Mouse (Mus musculus): ENCODE measurements around the gene Tanc1.

Gene Tanc1

DNA sequence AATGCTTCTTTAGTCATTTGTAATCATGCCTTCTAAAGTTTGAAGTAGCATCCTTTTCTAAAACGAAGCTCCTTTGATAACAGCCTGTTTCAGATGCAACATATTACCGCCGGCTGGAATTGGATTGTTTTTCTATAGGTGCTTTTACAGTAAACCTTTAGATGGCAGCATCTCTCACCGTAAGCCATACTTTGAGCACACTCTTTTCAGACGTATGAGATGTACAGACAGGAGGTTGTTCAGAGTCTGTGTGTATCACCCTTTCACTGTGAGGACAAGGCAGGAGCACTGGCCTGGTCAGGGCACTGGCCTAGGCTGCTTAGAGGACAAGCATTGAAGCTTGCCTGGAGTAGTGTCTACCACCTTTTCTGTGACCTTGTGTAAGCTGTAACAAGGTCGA, 145.2 kb downstream of the Tanc1 start:
- no peak for DNase-seq (ENCODE audit: extremely low spot score)

DNA sequence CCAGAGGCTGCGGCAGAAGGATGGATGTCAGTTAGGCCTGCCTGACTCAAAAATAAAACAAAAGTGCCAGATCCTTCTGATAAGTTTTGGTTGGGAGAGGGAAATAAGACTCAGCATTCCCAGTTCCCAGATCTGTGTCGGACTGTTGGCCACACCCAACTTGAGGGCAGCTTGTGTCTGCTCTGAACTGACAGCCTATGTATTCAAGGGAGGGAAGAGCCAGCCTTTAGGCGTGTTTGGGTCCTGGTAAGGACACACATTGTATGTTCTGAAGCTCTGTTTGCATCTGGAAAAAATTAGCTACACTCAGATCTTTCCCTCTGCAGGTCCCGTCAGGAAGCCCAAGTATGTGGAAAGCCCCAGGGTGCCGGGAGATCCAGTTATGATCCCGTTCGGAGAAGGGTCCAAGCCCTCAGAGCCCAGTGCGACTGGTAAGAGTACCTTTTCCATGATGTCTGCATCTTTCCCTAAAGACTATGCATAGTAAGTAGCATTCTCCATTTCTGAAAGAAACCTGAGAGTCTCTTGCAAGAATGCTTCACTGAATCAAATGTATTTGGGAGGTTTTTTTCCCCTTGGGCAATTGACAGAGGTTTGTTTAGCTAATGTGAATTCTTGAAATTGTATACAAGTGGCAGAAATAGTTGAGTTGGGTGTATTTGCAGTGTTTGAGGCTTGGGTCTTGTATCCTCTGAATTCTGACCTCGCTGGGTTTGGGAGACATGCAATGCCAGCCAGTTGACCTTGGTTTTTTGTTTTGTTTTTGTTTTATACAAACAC, 146.5 kb downstream of the Tanc1 start:
- DNase-seq (ENCODE audit: extremely low spot score), result no peak

DNA sequence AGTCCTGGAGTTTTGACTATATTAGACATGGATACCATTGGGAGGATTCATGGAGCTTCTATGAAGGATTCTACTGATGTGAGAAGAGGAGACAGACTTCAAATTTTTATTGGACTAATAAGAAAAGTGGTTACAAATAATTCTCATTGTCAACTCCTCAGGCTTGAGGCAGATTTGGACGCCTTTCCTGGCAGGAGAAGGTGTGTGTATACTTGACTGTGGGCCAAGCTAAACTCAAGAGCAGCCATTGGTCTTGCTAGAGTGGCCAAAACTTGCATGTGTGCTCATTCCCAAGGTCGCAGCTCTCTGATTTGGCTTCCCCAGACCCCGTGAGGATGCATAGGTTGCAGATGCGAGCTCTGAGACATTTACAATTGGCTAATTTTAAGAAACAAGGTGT, 148.9 kb downstream of the Tanc1 start:
- no peak for DNase-seq (ENCODE audit: extremely low spot score)

DNA sequence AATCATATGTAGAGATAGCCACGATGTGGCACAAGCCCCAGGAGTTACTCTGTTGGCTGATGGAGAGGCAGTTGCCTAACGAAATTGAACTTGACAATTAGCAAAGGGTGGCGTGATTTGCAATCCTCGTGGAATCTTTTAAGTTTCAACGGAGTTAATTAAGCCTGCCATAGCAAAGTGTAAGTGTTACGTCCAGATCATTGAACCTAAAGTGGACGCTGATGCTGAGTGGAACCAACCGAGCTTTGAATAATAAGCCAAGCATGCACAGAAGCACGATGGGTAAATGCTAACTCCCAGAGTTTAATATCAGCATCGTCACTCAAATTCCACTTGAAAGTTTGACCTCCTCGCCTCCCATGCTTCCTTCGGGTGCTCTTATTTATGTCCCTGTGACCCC, 149.3 kb downstream of the Tanc1 start:
- no peak for DNase-seq (ENCODE audit: extremely low spot score)

DNA sequence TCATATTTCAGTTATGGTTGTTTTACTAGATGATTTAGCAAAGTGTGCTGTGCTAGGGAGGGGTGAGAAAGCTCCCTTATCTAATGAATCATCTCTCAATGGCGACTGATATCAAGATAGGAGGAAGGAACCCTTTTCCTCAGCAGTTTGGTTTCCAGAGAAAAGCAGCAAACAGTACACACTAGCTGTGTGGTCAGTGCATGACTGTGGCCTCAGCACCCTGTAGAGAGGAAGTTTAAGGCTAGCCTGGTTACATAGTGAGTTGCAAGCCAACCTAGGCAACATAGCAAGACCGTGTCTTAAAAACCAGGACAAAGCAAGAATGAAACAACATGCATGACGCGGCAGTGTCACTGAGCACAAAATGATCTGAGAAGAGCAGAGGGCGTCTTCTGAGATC, 150.4 kb downstream of the Tanc1 start:
- DNase-seq (ENCODE audit: extremely low spot score), result no peak

DNA sequence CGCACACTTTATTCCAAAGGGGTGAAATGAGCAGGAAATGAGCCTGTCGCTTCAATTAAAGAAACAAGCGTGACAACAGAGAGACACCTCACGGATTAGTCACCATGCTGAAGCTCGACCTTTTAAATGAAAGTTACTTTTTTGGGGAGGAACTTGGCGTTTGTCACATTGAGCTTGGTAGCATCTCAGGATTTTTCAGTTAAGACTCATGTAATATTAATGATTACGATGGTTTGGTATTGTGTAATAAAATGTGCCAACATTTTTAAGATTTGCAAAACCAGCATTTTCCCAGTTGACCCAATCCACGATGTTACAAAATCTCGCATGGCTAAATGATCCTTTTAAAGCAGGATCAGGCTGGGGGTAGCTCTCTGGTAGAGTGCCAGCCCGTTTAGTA, 153.8 kb downstream of the Tanc1 start:
- DNase-seq (ENCODE audit: extremely low spot score), result no peak

DNA sequence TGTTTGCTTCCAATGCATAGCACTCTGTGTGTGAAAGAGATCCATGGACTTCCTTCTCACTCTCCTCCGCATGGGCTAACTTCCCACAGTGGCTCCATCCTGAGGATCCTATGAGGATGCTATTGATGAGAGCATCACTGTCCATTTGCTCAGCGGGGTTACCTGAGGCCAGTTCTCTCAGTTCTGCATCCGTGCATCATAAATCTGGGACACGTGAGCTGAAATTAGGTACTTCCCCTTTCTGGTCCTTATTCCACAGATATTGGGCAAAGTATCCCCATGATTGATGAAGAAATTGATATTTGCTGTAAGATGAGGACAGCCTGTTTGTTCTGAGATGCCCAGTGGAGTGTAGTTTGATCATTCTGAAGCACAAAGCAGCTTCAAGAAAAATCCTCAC, 156.1 kb downstream of the Tanc1 start:
- DNase-seq (ENCODE audit: extremely low spot score), result no peak

DNA sequence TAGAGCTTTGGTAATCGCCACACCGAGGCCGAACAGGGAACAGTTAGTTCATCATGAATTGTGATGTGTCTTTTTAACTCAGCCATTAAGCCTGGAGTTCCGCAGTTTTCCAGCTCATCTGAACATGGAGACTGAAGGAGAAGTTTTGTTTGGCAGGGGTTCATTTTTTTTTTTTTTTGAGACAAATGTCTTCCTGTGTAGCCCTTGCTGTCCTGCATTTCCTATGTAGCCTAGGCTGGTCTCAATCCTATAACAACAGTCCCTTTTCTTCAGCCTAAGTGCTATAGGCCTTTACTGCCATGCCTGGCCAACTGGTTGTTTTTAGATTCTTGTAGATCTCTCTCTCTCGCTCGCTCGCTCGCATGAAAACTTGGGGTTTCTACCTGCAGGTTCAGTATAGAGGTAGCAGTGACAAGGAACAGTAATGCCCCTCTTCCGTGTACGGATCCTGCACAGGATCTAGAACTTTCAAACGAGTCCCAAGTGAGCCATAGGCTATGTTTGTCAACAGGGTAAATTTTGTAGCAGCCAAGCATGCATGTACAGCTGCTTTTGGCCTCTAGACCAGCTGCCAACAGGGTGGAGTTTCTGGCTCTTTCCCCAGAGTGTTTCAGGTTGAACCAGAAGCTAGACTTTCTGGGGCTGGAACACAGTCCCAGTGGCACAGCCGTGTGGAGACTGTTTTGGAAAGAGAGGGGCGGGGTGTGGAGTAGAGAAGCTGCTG, 157.0 kb downstream of the Tanc1 start:
- DNase-seq (ENCODE audit: extremely low spot score), result no peak

DNA sequence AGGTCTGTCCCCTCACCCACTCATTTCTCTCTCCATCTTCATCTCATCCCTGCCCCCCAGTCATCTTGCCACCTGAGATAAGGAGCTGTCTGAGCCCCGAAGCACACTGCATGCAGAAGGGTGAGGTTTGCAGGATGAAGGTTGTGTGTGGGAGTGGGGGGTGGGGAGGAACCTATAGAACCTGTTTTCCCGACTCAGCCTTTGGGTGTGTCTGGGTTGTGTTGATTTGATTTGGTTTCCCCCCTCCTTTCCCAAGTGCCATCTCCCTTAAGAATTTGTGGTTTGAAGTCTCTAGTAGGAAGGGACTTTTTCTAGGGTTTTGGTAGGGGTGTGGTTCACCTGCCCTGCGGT, 157.5 kb downstream of the Tanc1 start:
- no peak for DNase-seq (ENCODE audit: extremely low spot score)

DNA sequence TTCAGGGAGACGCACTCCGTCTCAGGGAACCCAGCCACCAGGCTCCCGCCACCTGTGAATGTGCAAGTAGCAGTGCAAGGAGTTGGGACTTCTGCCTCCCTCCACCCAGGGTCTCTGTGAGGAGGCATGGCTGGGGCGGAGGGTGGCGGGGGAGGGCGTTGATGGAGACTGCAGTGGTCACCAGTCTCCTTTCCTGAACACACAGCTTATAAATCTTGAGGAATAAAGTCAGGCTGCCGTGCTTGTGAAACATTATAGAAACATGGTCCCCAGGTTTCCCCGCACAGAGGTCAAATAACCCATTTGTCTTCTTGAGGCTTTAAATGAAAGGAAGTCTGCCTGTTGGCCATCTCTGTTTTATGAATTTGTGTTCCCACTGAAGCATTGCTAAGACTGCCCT, 159.9 kb downstream of the Tanc1 start:
- DNase-seq (ENCODE audit: extremely low spot score), result peak; percentile 43

DNA sequence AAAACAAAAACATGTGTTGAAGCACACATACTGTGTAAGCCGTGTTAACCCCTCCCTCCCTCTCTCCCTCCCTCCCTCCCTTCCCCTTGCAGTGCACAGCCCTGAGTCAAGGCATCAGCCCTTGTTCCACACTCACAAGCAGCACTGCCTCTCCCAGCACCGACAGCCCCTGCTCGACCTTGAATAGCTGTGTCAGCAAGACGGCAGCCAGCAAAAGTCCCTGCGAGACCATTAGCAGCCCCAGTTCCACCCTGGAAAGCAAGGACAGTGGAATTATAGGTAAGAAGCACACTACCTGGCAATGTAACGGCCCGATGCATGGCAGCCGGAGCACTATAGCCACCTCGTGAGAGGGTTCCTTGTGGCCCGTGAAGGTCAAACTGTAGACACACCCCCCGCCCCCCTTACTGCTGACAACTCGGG, 160.4 kb downstream of the Tanc1 start:
- DNase-seq (ENCODE audit: extremely low spot score), result peak; percentile 34

DNA sequence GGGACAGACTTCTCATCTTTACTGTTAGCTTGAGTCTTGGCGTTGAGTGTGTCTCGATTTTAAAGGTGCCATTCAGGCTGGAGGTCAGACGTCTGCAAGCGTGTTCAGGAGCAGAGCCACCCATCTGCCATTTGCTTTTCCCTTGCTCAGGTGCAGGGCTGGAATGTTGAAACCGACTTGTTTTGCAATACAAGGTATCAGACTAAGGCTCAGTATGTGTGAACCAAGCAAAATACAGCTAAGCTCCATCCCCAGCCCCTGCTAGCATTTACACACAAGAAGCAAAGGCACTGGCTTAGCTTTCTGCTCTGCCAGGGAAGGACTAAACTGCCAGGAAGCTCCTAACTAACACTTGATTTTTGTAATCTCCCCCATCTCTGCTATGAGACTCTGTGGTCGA, 162.5 kb downstream of the Tanc1 start:
- DNase-seq (ENCODE audit: extremely low spot score), result no peak

DNA sequence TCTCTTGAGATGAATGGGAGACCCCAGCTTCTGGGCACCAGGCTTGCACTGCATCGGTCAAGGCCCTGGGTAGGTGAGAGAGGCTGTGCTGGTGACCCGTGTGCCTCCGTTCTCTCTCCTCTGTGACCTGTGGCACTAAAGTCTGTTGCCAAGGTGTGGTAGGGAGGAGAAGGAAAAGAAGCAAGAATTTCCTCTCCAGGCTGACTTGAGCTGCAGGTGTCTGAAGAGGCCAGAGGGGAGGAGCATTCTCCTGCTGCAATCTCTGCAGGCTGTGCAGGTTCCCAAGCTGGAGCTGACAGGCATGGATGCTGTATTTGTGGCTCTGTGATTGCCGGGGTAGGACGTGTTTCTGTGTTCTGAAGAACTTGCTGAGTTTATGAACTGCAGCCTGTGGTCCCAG, 163.3 kb downstream of the Tanc1 start:
- DNase-seq (ENCODE audit: extremely low spot score), result no peak

DNA sequence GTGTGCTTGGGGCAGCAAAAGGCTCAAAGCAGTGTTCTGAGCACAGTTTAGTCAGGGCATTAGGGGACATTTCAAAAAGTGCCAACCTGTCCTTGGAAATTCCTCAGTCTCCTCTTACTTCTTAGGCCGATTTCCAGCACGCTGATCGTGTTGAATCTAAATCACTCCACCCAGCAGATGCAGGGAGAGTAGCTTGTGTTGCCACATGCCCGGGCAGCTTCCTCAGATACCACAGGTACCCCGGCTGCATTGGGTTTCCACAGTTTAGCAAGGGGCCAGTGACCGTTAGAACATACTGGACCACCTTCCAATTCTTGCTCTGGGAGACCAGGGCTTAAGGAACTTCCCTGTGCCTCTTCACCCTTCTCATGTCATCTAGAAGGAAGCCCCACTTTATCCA, 164.0 kb downstream of the Tanc1 start:
- no peak for DNase-seq (ENCODE audit: extremely low spot score)

DNA sequence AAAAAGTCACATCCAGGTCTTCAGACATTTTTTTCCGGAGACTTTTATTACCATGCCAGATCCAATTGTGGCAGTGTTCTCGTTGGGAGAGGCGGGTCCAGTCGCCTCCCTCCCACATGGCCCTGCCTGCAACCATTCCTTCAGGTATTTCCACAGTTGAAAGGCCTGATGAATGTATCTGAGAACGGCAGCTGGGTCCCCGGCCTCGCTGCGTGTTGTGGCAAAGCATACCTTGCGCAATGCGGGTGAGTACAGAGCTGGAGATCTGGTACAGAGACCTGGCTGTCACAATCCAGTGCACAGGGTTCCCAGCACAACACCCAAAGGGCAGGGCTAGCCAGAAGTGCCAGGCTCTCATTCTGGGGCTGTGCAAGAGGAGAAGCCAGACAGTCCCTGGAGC, 167.5 kb downstream of the Tanc1 start:
- DNase-seq (ENCODE audit: extremely low spot score), result no peak

DNA sequence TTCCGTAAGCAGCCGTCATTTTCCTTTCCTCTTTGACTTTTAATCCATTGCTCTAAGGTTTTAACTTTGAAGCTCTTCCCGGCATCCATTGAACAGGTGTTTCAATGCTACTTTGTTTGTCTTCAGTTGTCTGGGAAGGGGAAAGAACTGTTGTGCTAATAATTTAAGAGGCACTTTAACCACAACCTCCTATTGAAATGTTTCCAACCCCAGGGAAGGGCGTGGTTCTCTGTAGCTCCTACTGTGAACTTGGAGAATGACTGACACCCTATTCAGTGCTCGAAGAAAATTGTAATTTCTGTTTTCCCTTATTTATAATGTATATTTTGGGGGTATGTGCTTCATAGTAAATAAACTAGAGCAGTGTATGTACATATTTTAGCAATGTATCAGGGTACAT, 168.4 kb downstream of the Tanc1 start:
- no peak for DNase-seq (ENCODE audit: extremely low spot score)

DNA sequence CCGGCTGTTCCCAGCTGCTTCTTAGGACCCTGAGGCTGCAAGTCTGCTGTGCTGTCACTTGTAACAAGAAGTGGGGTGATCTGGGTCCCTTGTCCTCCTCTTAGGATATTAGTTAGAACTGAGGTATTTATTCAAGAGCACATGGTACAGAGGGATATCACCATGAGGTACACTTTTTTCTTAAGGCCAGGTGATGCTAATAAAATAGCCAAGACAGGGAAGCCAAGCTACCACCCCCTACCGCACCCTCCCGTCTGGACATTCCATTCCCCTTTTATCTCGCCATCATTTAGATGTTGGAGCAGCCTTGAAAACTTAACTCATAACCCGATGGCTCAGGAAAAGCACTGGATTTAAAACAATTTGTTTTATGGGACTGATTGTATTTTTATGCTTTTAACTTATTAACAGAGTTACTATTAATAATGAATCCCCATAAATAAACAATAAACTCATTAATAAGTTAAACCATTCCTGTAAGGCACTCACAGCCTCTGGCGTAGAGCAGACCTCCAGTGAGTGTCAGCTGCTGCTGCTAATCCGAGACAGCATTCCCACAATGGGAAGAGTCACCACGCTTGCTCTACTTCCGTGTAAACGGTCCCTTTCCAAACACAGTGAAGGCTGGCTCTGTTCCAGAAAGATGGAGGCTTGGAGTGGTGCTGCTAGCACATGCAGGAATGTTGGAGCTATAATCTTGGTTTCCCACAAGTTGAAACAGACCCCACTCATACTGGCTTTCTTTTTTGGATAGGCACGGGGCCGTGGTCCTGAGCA, 171.4 kb downstream of the Tanc1 start:
- no peak for DNase-seq (ENCODE audit: extremely low spot score)

DNA sequence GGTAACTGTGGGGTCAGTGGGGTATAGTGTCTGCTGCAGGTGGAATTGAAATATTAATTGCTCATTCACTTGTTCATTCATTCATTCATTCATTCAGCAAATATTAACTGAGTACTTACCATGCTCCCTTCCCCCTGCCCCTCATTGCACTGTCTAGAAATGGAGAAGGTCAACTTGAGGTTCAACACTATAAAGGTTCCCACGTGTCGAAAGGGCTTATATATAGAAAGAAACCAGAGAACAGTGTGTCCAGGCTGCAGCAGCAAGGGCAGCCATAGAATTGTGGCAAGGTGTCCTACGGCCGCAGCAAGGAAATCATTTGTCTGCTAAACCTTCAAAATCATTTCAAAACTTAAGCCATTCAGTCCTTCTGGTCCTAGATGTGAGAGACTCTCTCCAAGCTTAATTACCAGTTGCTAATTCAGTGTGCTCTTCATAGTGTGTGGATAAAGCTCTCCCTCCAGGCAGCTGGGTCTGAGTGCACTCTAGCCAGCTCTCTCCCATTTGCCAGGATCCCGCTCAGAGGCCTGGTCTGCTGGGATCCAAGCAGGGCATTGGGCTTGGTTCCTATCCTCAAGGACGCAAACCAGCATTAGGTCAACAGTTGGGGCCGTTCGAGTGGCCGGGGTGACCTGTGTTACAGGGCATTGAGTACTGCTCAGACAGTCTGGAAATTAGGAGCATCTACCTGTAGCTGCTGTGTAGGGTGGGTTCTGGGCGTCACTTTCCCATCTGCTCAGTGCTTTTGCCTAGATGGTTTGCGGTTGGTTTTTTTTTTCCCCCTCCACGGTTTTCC, 172.2 kb downstream of the Tanc1 start:
- no peak for DNase-seq (ENCODE audit: extremely low spot score)

DNA sequence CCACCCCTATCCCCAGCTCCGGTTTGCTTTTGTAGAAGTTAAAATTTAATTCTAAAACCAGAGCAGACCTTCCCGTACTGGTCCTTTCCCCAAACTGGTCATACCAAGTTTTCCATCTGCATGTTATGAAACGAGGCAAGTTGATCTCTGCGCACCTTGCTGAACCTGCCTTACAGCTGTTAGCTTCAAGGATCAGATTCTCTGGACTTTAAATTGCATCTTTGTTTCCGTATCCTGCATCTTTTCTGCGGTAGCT, 172.7 kb downstream of the Tanc1 start:
- DNase-seq (ENCODE audit: extremely low spot score), result no peak

DNA sequence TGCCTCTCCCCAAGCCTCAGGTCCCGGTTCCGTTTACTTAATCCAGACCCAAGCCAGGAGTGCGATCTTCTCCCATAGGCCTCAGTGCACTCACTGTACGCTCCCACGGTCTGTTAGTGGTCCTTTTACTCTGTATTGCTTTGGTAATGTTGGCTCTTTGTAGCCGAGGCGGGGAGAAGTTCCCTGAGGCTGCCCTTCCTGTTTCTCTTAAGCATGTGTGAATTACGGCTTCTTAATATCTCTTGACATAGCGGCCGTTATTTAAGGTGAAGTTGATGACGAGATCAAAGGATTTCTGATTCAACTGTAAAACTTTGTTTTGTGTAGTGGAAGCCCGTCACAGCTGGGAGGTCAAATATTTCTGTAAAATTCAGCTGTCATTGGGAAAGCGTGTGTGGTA, 173.8 kb downstream of the Tanc1 start:
- DNase-seq (ENCODE audit: extremely low spot score), result no peak

DNA sequence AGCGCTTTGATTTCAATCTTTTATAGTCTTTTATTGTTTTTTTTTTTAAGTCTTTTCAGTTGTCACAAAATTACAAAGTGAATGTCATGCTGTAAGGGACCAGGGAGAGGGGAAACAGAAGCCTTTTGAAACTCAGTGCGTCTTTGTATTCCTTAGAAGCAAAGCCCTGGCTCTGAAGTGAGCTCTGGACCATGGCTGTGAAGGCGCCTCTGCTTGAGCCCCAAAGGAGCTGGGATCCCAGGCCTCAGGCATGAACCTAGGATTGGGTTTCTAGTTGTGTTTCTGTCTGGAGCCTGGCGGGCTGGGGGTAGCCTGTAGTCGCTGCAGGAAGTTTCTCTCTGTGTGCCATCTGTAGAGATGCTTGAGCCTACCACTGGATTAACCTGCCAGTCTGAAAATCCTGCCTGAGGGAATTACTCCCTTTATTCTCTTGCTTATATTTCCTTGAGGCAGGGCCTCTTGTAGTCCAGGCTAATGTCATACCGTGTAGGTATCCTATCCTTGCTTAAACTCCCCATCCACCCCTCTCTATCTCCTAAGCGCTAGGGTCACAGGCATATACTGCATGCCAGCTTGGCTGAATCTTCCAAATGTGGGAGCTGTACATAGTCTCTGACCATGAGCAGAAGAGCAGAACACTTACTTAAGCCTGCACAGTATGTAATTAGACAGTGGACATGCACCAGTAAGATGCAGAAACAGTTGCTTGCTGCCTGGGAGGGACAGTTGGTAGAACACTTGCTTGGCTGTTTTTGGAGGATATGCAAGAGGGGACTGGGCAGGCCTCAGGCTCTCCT, 177.1 kb downstream of the Tanc1 start:
- no peak for DNase-seq (ENCODE audit: extremely low spot score)

DNA sequence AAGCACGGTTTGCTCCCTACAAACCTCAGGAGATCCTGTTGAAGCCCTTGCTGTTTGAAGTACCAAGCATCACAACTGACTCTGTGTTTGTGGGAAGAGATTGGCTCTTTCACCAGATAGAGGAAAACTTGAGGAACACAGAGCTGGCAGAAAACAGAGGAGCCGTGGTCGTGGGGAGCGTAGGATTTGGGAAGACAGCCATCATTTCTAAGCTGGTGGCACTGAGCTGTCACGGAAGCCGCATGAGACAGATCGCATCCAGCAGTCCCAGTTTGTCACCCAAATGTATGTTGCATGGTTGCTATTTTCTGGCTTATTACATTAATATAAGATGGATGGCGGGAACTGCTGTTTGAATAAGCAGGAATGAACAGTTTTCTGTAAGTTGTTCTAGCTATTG, 179.8 kb downstream of the Tanc1 start:
- no peak for DNase-seq (ENCODE audit: extremely low spot score)
